Mouse (Mus musculus): ENCODE measurements around the gene Pgpep1. TPM values are rescaled to one million over a fixed set of nuclear protein-coding genes. Genes with fewer than 3 reads are reported as not detected.

The Pgpep1 gene
- total RNA-seq, 2 experiments from 2014 or later, result 9.3 to 22.5 TPM

DNA sequence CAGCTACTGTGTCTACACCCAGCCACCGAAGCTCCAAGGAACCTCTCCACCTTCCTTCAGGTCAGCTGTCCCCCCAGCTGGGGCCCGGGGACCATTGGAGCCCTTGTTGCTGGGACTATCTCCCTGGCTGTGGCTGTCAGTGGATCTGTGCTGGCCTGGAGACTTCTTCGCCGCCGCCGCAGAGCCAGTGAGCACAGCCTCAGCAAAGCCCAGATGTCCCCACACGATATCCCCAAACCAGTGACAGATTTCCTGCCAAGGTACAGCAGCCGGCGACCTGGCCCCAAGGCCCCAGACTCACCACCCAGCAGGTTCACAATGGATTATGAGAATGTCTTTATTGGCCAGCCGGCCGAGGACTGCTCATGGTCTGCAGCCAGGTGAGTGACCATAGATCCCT lies 42.2 kb downstream of the Pgpep1 start:
- intact Hi-C loops (cut with DNase I), result no loop called here
- peak overlapping the region; percentile 49 for H3K27ac ChIP-seq
- TF ChIP-seq CTCF (IDR thresholded peaks at IDR 0.05), result no peak
- DNase-seq, result no peak
- H3K4me3 ChIP-seq, result peak overlapping the region; percentile 45

GRCm38 (mm10) chr8:70616645-70617044 lies 43.5 kb downstream of the Pgpep1 start:
- intact Hi-C loops (cut with DNase I), result no loop called here
- no peak for TF ChIP-seq CTCF (IDR thresholded peaks at IDR 0.05)
- Histone ChIP-seq H3K4me3 (peak overlapping the region; percentile 45), H3K27ac (peak overlapping the region; percentile 9; the same call in 1 of the 2 replicates)
- no peak for DNase-seq

DNA sequence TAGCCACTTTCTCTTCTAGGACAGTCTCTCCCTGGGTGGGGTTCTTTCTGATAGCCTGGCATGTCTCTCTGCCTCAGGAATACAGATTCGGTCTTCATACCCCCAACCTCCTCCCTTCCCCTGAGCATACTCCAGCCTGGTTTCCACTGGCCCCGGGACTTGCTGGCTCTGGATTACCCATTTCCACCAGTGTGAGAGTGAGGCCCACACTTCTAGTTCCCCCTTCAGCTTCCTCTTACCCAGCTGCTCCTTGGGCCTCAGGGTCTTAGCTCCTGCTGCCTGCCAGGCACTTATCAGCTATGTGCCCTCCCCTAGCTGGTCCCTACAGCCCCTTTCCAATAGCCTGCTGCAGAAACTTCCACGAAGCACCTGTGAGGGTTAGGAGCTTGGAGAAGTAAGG lies 44.3 kb downstream of the Pgpep1 start, which contains the start of gene Lrrc25:
Gene Lrrc25 (plus strand): TSS at position 262 of the 400 bp plus-strand sequence.
- DNase-seq, result no peak
- intact Hi-C loops (cut with DNase I), result no loop called here
- H3K27ac ChIP-seq, result peak within 1 kb of the TSS; percentile 35; the same call in 1 of the 2 replicates

DNA sequence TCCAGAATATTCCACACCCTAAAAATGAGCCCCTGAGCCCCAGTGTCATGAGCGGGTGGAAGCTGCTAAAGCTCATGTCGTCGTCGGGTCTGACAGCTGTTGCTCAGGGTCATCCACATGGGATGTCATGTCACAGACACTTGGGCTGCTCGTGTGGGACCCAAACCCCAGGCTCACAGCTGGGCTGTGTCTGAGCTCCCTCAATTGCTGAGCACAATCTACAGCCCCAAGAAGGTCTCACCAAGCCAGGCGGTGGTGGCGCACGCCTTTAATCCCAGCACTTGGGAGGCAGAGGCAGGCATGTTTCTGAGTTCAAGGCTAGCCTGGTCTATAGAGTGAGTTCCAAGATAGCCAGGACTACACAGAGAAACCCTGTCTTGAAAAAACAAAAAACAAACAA lies 44.9 kb downstream of the Pgpep1 start:
- no peak overlapping the region for H3K27ac ChIP-seq
- intact Hi-C loops (cut with DNase I), result no loop called here
- H3K4me3 ChIP-seq, result no peak overlapping the region
- DNase-seq, result no peak
- no peak for TF ChIP-seq CTCF (IDR thresholded peaks at IDR 0.05)

More for the DNA sequence above, 44.3 kb downstream of the Pgpep1 start, which contains the start of gene Lrrc25:
- H3K4me3 ChIP-seq, result peak within 1 kb of the TSS; percentile 45
- no peak for TF ChIP-seq CTCF (IDR thresholded peaks at IDR 0.05)

DNA sequence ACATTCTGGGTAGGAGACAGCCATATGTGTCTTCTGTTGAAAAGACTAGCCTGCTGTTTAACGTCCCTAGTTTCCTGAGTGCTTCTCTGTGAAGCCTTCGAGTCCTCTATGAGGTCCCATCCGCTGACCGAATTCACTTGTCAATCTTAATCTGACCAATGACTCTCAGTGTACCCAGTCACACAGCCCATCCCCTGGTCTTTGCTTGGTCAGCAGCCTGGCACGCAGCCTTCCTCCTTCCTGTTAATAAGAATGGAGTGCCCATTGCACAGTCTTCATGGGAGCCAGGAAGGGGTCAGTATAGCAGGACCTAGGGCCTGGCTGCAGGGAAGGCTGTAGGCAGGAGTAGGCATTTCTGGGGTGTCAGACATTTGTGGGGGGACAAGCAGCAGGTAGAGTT lies 45.7 kb downstream of the Pgpep1 start:
- no peak for DNase-seq
- Histone ChIP-seq H3K27ac (no peak overlapping the region), H3K4me3 (no peak overlapping the region)
- intact Hi-C loops (cut with DNase I), result loop anchor here (5.0 kb wide), 1 partner anchor 38 kb away; no protein-coding TSS in a partner anchor
- TF ChIP-seq CTCF (IDR thresholded peaks at IDR 0.05), result no peak

GRCm38 (mm10) chr8:70613763-70614162 lies 46.4 kb downstream of the Pgpep1 start:
- Histone ChIP-seq H3K27ac (no peak overlapping the region), H3K4me3 (no peak overlapping the region)
- intact Hi-C loops (cut with DNase I), result loop anchor here (2.0 to 5.0 kb wide), 2 partner anchors 15 to 39 kb away; no protein-coding TSS in a partner anchor
- no peak for DNase-seq
- no peak for TF ChIP-seq CTCF (IDR thresholded peaks at IDR 0.05)

GRCm38 (mm10) chr8:70611849-70612248 lies 48.3 kb downstream of the Pgpep1 start:
- intact Hi-C loops (cut with DNase I), result loop anchor here (2.0 to 5.0 kb wide), 2 partner anchors 17 to 40 kb away; no protein-coding TSS in a partner anchor
- peak; percentile 88 for DNase-seq
- H3K27ac ChIP-seq, result peak overlapping the region; percentile 96
- peak; percentile 99 for TF ChIP-seq CTCF (IDR thresholded peaks at IDR 0.05)
- H3K4me3 ChIP-seq, result peak overlapping the region; percentile 97

DNA sequence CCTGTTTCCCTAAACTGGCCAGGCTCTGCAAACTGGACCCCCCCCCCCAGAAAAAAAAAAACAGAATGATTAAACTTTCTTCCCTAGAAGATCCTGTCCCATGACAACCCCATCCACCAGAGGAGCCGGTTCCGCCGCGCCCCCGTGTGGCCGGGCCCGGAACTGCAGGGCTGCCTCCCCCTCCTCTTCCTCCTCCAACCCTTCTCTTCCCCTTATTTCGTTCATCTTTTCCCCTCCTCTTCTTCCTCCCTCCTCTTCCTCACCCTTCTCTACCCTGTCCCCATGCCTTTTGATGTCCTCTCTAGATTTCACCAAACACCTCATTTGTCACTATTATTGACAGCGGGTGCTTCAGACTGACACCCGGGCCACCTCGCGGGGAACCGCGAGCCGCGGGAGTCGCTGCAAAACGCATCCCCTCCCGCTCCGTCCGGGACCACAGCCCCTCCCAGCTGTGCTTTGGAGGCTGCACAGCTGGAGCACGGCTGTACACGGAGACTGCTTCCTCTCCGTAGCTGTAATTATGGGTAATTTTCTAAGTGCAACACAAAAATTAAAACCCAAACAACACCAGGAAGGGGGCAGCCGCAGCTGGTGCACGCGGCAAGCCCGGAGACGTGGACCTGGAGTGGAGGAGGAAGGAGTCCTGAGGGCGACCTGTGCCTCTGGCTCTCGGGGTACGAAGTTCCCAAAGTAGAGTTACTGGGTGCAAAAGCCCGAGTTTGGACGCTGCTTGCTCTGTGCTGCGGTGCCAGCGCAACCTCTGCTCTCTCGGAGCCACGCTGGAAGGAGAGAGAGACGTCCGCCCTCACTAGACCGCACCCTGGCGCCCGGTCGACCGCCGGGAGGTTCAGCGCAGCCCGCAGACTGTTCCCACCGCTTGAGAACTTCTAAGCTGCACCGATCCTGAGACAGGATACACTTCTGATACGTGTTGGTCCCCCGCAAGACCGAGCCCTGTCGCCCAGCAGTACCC lies 49.1 kb downstream of the Pgpep1 start:
- peak; percentile 86 for TF ChIP-seq CTCF (IDR thresholded peaks at IDR 0.05)
- Histone ChIP-seq H3K27ac (peak overlapping the region; percentile 96), H3K4me3 (peak overlapping the region; percentile 97)
- intact Hi-C loops (cut with DNase I), result loop anchor here (5.0 kb wide), 1 partner anchor 41 kb away; no protein-coding TSS in a partner anchor
- peak; percentile 90 for DNase-seq

DNA sequence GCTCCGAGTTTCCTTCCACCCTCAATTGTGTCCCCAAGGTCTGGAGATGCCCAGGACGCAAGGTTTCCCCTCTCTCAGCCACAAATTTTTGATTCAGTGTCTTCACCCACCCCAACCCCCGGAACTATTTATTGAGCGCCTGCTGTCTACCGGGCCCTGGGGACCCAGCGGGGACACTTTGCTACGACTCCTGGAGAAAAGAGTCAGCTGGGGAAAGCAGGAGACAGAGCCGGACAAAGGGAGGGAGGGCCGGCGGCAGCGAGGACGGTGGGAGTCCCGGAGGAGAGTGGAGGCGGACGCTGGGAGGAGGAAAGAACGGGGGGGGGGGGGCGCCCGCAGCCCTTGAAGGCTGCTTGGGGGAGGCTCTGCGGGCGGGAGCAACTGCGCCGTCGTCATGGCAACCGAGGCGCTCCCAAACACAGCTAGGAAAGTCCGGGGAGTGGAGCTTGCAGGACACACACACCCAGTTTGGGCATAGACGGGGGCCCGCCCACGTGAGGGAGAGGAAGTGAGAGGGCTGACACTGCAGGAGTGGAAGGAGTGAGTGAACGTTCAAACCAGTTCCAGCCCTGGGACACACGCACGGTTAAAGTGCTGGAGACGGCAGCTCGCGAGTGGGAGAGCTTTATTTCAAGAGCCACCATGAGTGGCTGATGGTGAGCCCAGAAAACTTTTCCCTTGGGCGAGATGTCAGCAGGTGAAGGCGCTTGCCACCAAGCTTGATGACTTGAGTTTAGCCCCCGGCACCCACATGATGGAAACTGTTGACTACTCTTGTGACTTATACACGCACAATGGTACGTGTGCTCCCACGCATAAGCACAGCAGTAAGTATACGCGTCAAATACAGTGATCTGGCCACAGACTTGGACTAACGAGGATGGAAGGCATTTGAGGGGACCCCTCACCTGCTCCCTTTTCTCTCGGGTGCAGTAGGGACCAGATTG lies 50.1 kb downstream of the Pgpep1 start:
- Histone ChIP-seq H3K4me3 (peak overlapping the region; percentile 97), H3K27ac (peak overlapping the region; percentile 96)
- peak; percentile 93 for DNase-seq
- no peak for TF ChIP-seq CTCF (IDR thresholded peaks at IDR 0.05)
- intact Hi-C loops (cut with DNase I), result loop anchor here (5.0 kb wide), 1 partner anchor 42 kb away; no protein-coding TSS in a partner anchor

DNA sequence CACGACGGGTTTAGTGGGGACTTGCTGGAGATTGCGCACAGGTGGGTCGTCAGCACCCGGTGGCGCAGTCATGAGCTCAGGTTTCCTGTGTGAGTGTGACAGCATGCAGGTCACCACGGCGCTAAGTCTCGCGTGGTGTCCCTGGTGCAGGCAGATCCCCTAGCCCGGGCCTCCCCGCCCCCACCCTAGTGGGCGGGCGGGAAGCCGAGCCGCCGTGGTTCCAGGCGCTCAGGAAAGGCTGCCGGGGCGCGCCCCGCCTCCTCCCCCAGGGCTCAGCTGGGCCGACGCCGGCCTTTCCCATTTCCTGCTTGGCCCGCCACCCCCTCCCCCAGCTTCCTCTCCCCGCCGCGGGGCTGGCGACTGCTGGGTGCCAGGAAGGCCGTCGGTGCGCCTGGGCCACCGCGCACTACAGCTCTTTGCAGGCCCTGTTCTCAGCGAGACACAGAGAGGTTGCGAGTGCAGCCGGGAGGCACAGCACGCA lies 50.8 kb downstream of the Pgpep1 start:
- H3K4me3 ChIP-seq, result peak overlapping the region; percentile 97
- peak; percentile 93 for DNase-seq
- peak overlapping the region; percentile 96 for H3K27ac ChIP-seq
- no peak for TF ChIP-seq CTCF (IDR thresholded peaks at IDR 0.05)
- intact Hi-C loops (cut with DNase I), result no loop called here

DNA sequence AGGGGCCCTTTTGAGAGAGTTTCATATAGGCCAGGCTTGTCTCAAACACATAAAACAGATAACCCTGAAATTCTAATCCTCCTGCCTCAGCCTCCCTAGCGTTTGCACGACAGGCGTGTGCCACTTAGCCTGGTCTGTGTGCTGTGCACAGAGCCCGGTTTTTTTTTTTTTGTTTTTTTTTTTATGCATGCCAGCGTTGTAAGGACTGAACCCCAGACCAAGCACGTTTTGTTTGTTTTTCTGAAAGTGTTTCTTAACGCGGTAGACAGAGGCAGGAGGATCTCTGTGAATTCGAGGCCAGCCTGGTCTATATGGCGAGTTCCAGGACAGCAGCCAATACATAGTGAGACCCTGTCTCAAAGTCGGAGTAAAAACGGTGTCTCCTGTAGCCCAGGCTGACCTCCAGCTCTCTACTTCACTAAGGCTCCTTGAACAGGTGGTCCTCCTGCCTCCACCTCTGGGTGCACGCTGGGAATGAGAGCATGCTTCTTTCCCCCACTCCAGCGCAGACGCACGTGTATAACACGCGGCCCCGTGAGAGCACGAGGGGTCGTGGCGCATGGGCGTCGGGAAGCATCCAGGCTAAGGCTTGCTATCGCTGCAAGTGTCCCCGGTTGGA lies 51.3 kb downstream of the Pgpep1 start, which contains the start of gene Ssbp4:
Gene Ssbp4 (minus strand): TSS at position 124 of the 619 bp plus-strand sequence.
- Histone ChIP-seq H3K4me3 (peak within 1 kb of the TSS; percentile 97), H3K27ac (peak within 1 kb of the TSS; percentile 96)
- intact Hi-C loops (cut with DNase I), result no loop called here
- DNase-seq, result no peak
- no peak for TF ChIP-seq CTCF (IDR thresholded peaks at IDR 0.05)
